Mouse (Mus musculus): ENCODE measurements around the gene Arhgap29. TPM values are rescaled to one million over a fixed set of nuclear protein-coding genes. Genes with fewer than 3 reads are reported as not detected.
A peak's percentile ranks its signal among the peaks of the same experiment; 100 is the strongest.

Arhgap29 gene
- polyA plus RNA-seq, 1 experiment from 2014 or later = 62.1 TPM

GRCm38 (mm10) chr3:121995125-121995524, 42.8 kb downstream of the Arhgap29 start:
- H3K27me3 ChIP-seq (ENCODE audit: control insufficient read depth, insufficient read depth, low read length) = no peaks in the 10 kb centered on the region
- H3K36me3 ChIP-seq (replicated peaks; ENCODE audit: control insufficient read depth, insufficient read depth, low read depth, low read length) = no peaks in the 10 kb centered on the region
- H3K4me2 ChIP-seq (ENCODE audit: low read depth, low read length) = no peak overlapping the region
- H3K9ac ChIP-seq (replicated peaks; ENCODE audit: low read length) = no peak overlapping the region
- H3K4me3 ChIP-seq (ENCODE audit: low read depth, low read length) = no peak overlapping the region
- H3K4me1 ChIP-seq (ENCODE audit: control insufficient read depth, insufficient read depth, low read length) = 0 out of 2 replicates have a peak, but pooled peaks cover 3% of the 10 kb centered on the region
- H3K9me3 ChIP-seq (replicated peaks; ENCODE audit: control insufficient read depth, low read length) = no peaks in the 10 kb centered on the region
- ATAC-seq (replicated peaks; ENCODE audit: insufficient number of reproducible peaks, low FRiP score, low TSS enrichment, low read depth) (no peak), DNase-seq (ENCODE audit: low spot score) (no peak)
- H3K27ac ChIP-seq (replicated peaks; ENCODE audit: low read depth, low read length) = no peak overlapping the region
- 79% methylated on average over 4 of the region's 4 CpGs for WGBS

- DNase-seq (ENCODE audit: low spot score) = peak; percentile 33
- Histone ChIP-seq H3K36me3 (replicated peaks; ENCODE audit: control insufficient read depth, insufficient read depth, low read depth, low read length) (no peaks in the 10 kb centered on the region), H3K4me3 (ENCODE audit: low read depth, low read length) (no peak overlapping the region), H3K27ac (replicated peaks; ENCODE audit: low read depth, low read length) (no peak overlapping the region), H3K27me3 (ENCODE audit: control insufficient read depth, insufficient read depth, low read length) (no peaks in the 10 kb centered on the region), H3K4me1 (ENCODE audit: control insufficient read depth, insufficient read depth, low read length) (peaks cover 5% of the 10 kb centered on the region; the same call in 1 of the 2 replicates), H3K4me2 (ENCODE audit: low read depth, low read length) (no peak overlapping the region), H3K9me3 (replicated peaks; ENCODE audit: control insufficient read depth, low read length) (no peaks in the 10 kb centered on the region), H3K9ac (replicated peaks; ENCODE audit: low read length) (no peak overlapping the region)
- no peak for ATAC-seq (replicated peaks; ENCODE audit: insufficient number of reproducible peaks, low FRiP score, low TSS enrichment, low read depth)
- WGBS = 53% methylated on average over 2 of the region's 2 CpGs
Measured at GRCm38 (mm10) chr3:121999934-122000333, 47.6 kb downstream of the Arhgap29 start.

- WGBS = 31% methylated on average over 6 of the region's 6 CpGs
- Histone ChIP-seq H3K9me3 (replicated peaks; ENCODE audit: control insufficient read depth, low read length) (no peaks in the 10 kb centered on the region), H3K36me3 (replicated peaks; ENCODE audit: control insufficient read depth, insufficient read depth, low read depth, low read length) (no peaks in the 10 kb centered on the region), H3K9ac (replicated peaks; ENCODE audit: low read length) (no peak overlapping the region), H3K27ac (replicated peaks; ENCODE audit: low read depth, low read length) (no peak overlapping the region), H3K27me3 (ENCODE audit: control insufficient read depth, insufficient read depth, low read length) (no peaks in the 10 kb centered on the region), H3K4me2 (ENCODE audit: low read depth, low read length) (no peak overlapping the region), H3K4me3 (ENCODE audit: low read depth, low read length) (no peak overlapping the region), H3K4me1 (ENCODE audit: control insufficient read depth, insufficient read depth, low read length) (peaks cover 5% of the 10 kb centered on the region; the same call in 1 of the 2 replicates)
- DNase-seq (ENCODE audit: low spot score) = no peak
- ATAC-seq (replicated peaks; ENCODE audit: insufficient number of reproducible peaks, low FRiP score, low TSS enrichment, low read depth) = no peak
Measured at GRCm38 (mm10) chr3:122001568-122001967, 49.2 kb downstream of the Arhgap29 start.

DNA sequence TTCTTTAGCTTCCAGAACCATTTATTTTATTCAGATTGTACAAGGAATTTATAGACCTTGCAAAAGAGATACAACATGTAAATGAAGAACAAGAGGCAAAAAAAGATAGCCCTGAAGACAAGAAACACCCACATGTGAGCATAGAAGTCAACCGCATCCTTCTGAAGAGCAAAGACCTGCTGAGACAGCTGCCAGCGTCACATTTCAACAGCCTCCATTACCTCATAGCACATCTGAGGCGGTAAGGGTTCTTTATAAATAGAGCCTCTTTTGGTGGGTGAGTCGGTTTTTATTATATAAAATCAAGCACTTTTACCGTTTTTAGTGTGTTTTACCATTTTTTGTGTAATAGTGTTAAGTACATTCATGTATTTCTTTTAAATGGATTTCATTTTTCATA, 57.5 kb downstream of the Arhgap29 start:
- no peak for DNase-seq (ENCODE audit: low spot score)
- 94% methylated on average over 5 of the region's 5 CpGs for WGBS

GRCm38 (mm10) chr3:122010292-122010691, 58.0 kb downstream of the Arhgap29 start:
- H3K36me3 ChIP-seq (replicated peaks; ENCODE audit: control insufficient read depth, insufficient read depth, low read depth, low read length) = no peaks in the 10 kb centered on the region; the same call in 1 of the 2 replicates
- no peaks in the 10 kb centered on the region for H3K4me1 ChIP-seq (ENCODE audit: control insufficient read depth, insufficient read depth, low read length)
- no peaks in the 10 kb centered on the region for H3K27me3 ChIP-seq (ENCODE audit: control insufficient read depth, insufficient read depth, low read length)
- ATAC-seq (replicated peaks; ENCODE audit: insufficient number of reproducible peaks, low FRiP score, low TSS enrichment, low read depth) (no peak), DNase-seq (ENCODE audit: low spot score) (no peak)
- H3K4me3 ChIP-seq (ENCODE audit: low read depth, low read length) = no peak overlapping the region
- H3K4me2 ChIP-seq (ENCODE audit: low read depth, low read length) = no peak overlapping the region
- 90% methylated on average over 5 of the region's 5 CpGs for WGBS
- H3K9me3 ChIP-seq (replicated peaks; ENCODE audit: control insufficient read depth, low read length) = no peaks in the 10 kb centered on the region
- no peak overlapping the region for H3K9ac ChIP-seq (replicated peaks; ENCODE audit: low read length)
- H3K27ac ChIP-seq (replicated peaks; ENCODE audit: low read depth, low read length) = no peak overlapping the region

More for the DNA sequence above, 57.5 kb downstream of the Arhgap29 start:
- no peaks in the 10 kb centered on the region for H3K27me3 ChIP-seq (ENCODE audit: control insufficient read depth, insufficient read depth, low read length)
- H3K9me3 ChIP-seq (replicated peaks; ENCODE audit: control insufficient read depth, low read length) = no peaks in the 10 kb centered on the region
- no peak overlapping the region for H3K4me3 ChIP-seq (ENCODE audit: low read depth, low read length)
- no peak for ATAC-seq (replicated peaks; ENCODE audit: insufficient number of reproducible peaks, low FRiP score, low TSS enrichment, low read depth)
- no peaks in the 10 kb centered on the region for H3K4me1 ChIP-seq (ENCODE audit: control insufficient read depth, insufficient read depth, low read length)
- no peak overlapping the region for H3K9ac ChIP-seq (replicated peaks; ENCODE audit: low read length)
- no peaks in the 10 kb centered on the region; the same call in 1 of the 2 replicates for H3K36me3 ChIP-seq (replicated peaks; ENCODE audit: control insufficient read depth, insufficient read depth, low read depth, low read length)
- H3K4me2 ChIP-seq (ENCODE audit: low read depth, low read length) = no peak overlapping the region
- no peak overlapping the region for H3K27ac ChIP-seq (replicated peaks; ENCODE audit: low read depth, low read length)

DNA sequence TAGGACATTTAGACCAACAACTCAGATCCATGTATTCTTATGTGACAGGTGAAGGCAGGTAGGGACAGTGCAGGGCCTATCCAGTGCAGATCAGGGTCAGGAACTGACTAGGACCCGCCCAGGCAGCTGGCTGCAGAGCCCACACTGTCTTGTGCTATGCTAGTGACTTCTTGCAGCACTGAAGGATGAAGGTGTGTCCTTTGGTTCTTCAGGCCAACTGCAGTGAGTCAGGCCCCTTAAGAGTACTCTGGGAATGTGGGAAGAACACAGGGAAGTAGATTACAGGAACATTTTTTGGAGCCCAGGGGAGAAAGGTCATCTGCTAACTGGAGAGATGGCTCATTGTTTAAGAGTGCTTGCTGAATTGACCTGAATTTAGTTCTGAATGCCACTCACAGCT, 60.1 kb downstream of the Arhgap29 start:
- no peaks in the 10 kb centered on the region for H3K36me3 ChIP-seq (replicated peaks; ENCODE audit: control insufficient read depth, insufficient read depth, low read depth, low read length)
- ATAC-seq (replicated peaks; ENCODE audit: insufficient number of reproducible peaks, low FRiP score, low TSS enrichment, low read depth) = no peak
- H3K27me3 ChIP-seq (ENCODE audit: control insufficient read depth, insufficient read depth, low read length) = no peaks in the 10 kb centered on the region
- no peak overlapping the region for H3K4me3 ChIP-seq (ENCODE audit: low read depth, low read length)
- WGBS = 79% methylated on average over 1 of the region's 1 CpGs
- no peak overlapping the region for H3K4me2 ChIP-seq (ENCODE audit: low read depth, low read length)
- H3K27ac ChIP-seq (replicated peaks; ENCODE audit: low read depth, low read length) = no peak overlapping the region
- no peaks in the 10 kb centered on the region for H3K9me3 ChIP-seq (replicated peaks; ENCODE audit: control insufficient read depth, low read length)
- DNase-seq (ENCODE audit: low spot score) = no peak
- H3K9ac ChIP-seq (replicated peaks; ENCODE audit: low read length) = no peak overlapping the region
- H3K4me1 ChIP-seq (ENCODE audit: control insufficient read depth, insufficient read depth, low read length) = no peaks in the 10 kb centered on the region

- 94% methylated on average over 7 of the region's 7 CpGs for WGBS
- Histone ChIP-seq H3K4me3 (ENCODE audit: low read depth, low read length) (no peak overlapping the region), H3K27me3 (ENCODE audit: control insufficient read depth, insufficient read depth, low read length) (no peaks in the 10 kb centered on the region), H3K36me3 (replicated peaks; ENCODE audit: control insufficient read depth, insufficient read depth, low read depth, low read length) (no peaks in the 10 kb centered on the region), H3K27ac (replicated peaks; ENCODE audit: low read depth, low read length) (no peak overlapping the region), H3K4me1 (ENCODE audit: control insufficient read depth, insufficient read depth, low read length) (no peaks in the 10 kb centered on the region), H3K9me3 (replicated peaks; ENCODE audit: control insufficient read depth, low read length) (no peaks in the 10 kb centered on the region), H3K9ac (replicated peaks; ENCODE audit: low read length) (no peak overlapping the region), H3K4me2 (ENCODE audit: low read depth, low read length) (no peak overlapping the region)
- DNase-seq (ENCODE audit: low spot score) = no peak
- ATAC-seq (replicated peaks; ENCODE audit: insufficient number of reproducible peaks, low FRiP score, low TSS enrichment, low read depth) = no peak
Measured at GRCm38 (mm10) chr3:122018421-122018820, 66.1 kb downstream of the Arhgap29 start.

- no peaks in the 10 kb centered on the region for H3K9me3 ChIP-seq (replicated peaks; ENCODE audit: control insufficient read depth, low read length)
- WGBS = 92% methylated on average over 5 of the region's 5 CpGs
- H3K4me3 ChIP-seq (ENCODE audit: low read depth, low read length) = no peak overlapping the region
- H3K27me3 ChIP-seq (ENCODE audit: control insufficient read depth, insufficient read depth, low read length) = no peaks in the 10 kb centered on the region
- H3K27ac ChIP-seq (replicated peaks; ENCODE audit: low read depth, low read length) = no peak overlapping the region
- no peak overlapping the region for H3K4me2 ChIP-seq (ENCODE audit: low read depth, low read length)
- H3K36me3 ChIP-seq (replicated peaks; ENCODE audit: control insufficient read depth, insufficient read depth, low read depth, low read length) = no peaks in the 10 kb centered on the region
- H3K4me1 ChIP-seq (ENCODE audit: control insufficient read depth, insufficient read depth, low read length) = no peaks in the 10 kb centered on the region
- no peak overlapping the region for H3K9ac ChIP-seq (replicated peaks; ENCODE audit: low read length)
- no peak for ATAC-seq (replicated peaks; ENCODE audit: insufficient number of reproducible peaks, low FRiP score, low TSS enrichment, low read depth)
- no peak for DNase-seq (ENCODE audit: low spot score)
Measured at GRCm38 (mm10) chr3:122019159-122019558, 66.8 kb downstream of the Arhgap29 start.
